Mouse (Mus musculus): ENCODE measurements around the gene Zfp954. TPM values are rescaled to one million over a fixed set of nuclear protein-coding genes. Genes with fewer than 3 reads are reported as not detected.
A peak's percentile ranks its signal among the peaks of the same experiment; 100 is the strongest.
"Not testable (repeated sequence)": the region's sequence is repeated elsewhere in the genome, so short reads cannot be mapped to it uniquely, and the experiment has no call there.

The Zfp954 gene
- 7.5 and 7.6 TPM in 2 replicates for polyA plus RNA-seq (2012; rRNA removed)

DNA sequence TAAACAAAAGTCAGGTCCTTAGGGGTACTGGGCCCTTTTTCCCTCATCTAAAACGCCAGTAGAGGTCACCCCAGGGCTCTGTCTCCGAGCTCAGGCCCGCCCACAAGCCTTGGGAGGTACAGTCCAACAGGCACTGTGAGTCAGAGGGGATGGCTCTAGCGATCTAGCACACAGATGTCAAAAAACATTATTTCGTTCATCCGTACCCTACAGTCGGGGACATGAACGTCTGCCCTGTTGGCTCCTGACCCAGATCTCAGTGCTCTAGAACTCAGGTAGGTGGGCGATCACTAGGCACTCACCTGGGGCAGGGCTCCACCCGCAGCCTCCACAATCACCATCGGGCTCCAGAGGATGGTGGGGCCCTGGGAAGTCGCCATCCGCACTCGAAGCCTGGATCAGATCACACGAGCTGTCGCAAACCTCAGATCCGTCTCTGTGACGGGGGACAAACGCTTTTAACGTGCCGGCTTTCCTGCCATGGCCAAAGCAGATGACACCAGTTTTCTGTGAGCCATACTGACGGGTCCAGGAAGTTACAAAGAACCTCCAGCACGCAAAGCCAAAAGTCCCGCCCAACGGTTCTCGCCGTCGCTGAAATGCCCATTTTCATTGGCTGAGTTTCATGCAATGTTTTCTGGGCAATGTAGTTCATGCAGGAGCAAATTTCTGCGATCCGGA is at the start of gene Zfp954:
Zfp954 (minus strand) TSS at position 568 of the 681 bp plus-strand sequence.
- no peaks in the 10 kb centered on the region; the same call in 1 of the 2 replicates for H3K4me1 ChIP-seq (ENCODE audit: control insufficient read depth, insufficient read depth, low read length)
- DNase-seq, result peak; percentile 95
- peak within 1 kb of the TSS; percentile 96 for H3K4me3 ChIP-seq (ENCODE audit: insufficient read depth, low read depth, low read length)
- H3K27me3 ChIP-seq (replicated peaks; ENCODE audit: control insufficient read depth, insufficient read depth, low read length), result no peaks in the 10 kb centered on the region
- no peaks in the 10 kb centered on the region for H3K36me3 ChIP-seq (ENCODE audit: control insufficient read depth, insufficient read depth, low read length)
- under 1% methylated on average over 30 of the region's 30 CpGs for WGBS
- peak; percentile 40 for TF ChIP-seq CTCF (conservative IDR thresholded peaks at IDR 0.05; ENCODE audit: insufficient read depth, insufficient read length, low read depth, low read length)
- peak; percentile 50 for TF ChIP-seq POLR2A (IDR thresholded peaks at IDR 0.05; ENCODE audit: low read depth, low read length)
- peak within 1 kb of the TSS; percentile 19; the same call in 1 of the 2 replicates for H3K27ac ChIP-seq (ENCODE audit: insufficient read depth, low read depth, low read length)

DNA sequence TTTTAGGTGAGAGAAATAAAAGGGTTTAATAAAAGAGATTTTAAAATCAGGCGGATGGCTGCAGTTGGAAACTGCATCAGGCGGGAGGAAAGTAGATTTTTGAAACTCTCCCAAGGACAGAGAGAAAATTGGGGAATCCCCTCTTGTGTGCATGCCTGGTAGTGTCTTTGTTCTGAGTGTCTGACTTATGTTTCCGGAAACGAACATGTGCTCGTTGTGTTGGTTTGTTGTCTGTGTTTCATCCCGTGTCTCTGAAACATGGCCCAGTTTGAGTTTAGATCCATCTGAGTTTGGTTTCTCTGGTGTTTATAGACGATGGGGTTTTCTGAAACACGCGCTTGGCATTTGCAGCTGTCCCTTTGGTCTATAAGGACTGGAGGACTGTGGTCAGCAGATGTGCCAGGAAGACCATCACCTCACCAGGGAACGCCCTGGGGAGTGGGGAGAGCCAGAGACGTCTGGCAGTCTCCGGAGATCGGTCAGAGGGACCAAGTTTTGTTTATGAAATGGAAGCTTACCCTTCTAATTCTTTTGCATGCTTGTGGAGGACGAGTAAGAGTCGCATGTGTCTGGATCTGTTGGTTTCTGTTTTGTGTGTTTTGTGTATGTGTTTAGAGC is 24.8 kb upstream of the Zfp954 start:
- DNase-seq, result no peak
- Histone ChIP-seq H3K27ac (ENCODE audit: insufficient read depth, low read depth, low read length) (no peak overlapping the region), H3K4me3 (ENCODE audit: insufficient read depth, low read depth, low read length) (no peak overlapping the region), H3K4me1 (ENCODE audit: control insufficient read depth, insufficient read depth, low read length) (no peaks in the 10 kb centered on the region), H3K27me3 (replicated peaks; ENCODE audit: control insufficient read depth, insufficient read depth, low read length) (no peaks in the 10 kb centered on the region), H3K36me3 (ENCODE audit: control insufficient read depth, insufficient read depth, low read length) (no peaks in the 10 kb centered on the region)
- WGBS, result 93% methylated on average over 15 of the region's 15 CpGs
- TF ChIP-seq CTCF (conservative IDR thresholded peaks at IDR 0.05; ENCODE audit: insufficient read depth, insufficient read length, low read depth, low read length) (no peak), POLR2A (IDR thresholded peaks at IDR 0.05; ENCODE audit: low read depth, low read length) (no peak)

DNA sequence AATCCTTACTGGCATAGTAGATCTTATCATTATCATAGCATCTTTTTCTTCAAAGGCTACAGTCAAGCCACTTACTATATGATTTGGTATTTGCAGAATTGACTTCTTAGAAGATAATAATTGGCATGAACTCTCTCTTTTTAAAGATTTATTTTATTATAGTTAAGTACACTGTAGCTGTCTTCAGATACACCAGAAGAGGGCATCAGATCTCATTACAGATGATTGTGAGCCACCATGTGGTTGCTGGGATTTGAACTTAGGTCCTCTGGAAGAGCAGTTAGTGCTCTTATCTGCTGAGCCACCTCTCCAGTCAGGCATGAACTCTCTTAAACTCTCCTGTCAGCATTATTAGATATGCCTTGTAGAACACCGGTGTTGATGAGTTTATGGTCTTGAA is 22.9 kb upstream of the Zfp954 start:
- 70% methylated on average over 1 of the region's 1 CpGs for WGBS
- DNase-seq, result no peak
- H3K27ac ChIP-seq (ENCODE audit: insufficient read depth, low read depth, low read length), result no peak overlapping the region
- H3K4me1 ChIP-seq (ENCODE audit: control insufficient read depth, insufficient read depth, low read length), result no peaks in the 10 kb centered on the region
- H3K36me3 ChIP-seq (ENCODE audit: control insufficient read depth, insufficient read depth, low read length), result no peaks in the 10 kb centered on the region
- no peak for TF ChIP-seq CTCF (conservative IDR thresholded peaks at IDR 0.05; ENCODE audit: insufficient read depth, insufficient read length, low read depth, low read length)
- TF ChIP-seq POLR2A (IDR thresholded peaks at IDR 0.05; ENCODE audit: low read depth, low read length), result no peak
- no peaks in the 10 kb centered on the region for H3K27me3 ChIP-seq (replicated peaks; ENCODE audit: control insufficient read depth, insufficient read depth, low read length)
- H3K4me3 ChIP-seq (ENCODE audit: insufficient read depth, low read depth, low read length), result no peak overlapping the region

DNA sequence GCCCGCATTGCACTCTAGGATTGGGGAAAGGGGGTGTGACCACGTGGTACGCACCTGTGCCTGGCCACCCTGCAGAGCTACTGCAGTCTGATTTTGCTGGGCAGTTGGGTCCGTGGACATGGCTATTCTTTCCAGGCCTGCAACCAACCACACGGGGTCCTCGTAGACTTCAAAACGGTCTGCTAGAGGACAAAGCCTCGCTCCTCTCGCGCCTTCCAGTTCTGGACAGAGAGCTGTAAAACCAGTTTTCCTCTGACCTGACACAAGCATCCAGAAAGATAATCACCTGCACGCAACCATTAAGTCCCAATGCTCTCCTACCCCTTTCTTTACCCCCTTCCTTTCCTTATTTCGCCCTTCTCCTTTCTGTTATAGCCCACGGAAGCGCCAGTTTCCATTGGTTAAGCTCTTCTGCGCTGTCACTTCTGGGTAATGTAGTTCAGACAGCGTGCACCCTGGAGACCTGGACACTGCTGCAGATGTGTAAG is 15.1 kb upstream of the Zfp954 start, which contains the start of gene Zfp773:
Zfp773 (minus strand) TSS at position 377 of the 488 bp plus-strand sequence.
- TF ChIP-seq CTCF (conservative IDR thresholded peaks at IDR 0.05; ENCODE audit: insufficient read depth, insufficient read length, low read depth, low read length) (peak; percentile 57), POLR2A (IDR thresholded peaks at IDR 0.05; ENCODE audit: low read depth, low read length) (no peak)
- Histone ChIP-seq H3K27me3 (replicated peaks; ENCODE audit: control insufficient read depth, insufficient read depth, low read length) (no peaks in the 10 kb centered on the region), H3K27ac (ENCODE audit: insufficient read depth, low read depth, low read length) (peak within 1 kb of the TSS; percentile 39), H3K4me3 (ENCODE audit: insufficient read depth, low read depth, low read length) (peak within 1 kb of the TSS; percentile 56), H3K4me1 (ENCODE audit: control insufficient read depth, insufficient read depth, low read length) (no peaks in the 10 kb centered on the region), H3K36me3 (ENCODE audit: control insufficient read depth, insufficient read depth, low read length) (no peaks in the 10 kb centered on the region)
- WGBS, result 5% methylated on average over 16 of the region's 16 CpGs
- peak; percentile 71 for DNase-seq

DNA sequence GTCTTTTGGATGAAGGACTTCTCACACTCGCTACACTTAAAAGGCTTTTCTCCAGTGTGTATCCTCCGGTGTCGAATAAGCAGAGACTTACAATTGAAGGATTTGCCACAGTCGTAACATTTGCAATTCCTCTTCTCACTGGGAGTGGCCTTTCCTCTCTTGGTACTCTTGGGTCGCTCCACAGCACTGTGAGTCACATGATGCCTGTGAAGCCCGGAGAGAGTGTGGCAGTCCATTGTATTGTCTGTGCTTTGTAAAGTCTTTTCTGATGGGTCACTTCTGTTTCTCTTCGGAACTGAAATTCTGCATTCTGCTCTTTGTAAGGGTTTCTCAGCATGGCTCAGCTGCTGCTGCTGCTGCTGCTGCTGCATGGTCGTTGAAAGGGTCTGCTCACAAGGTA is 11.5 kb upstream of the Zfp954 start:
- DNase-seq, result no peak
- Histone ChIP-seq H3K27me3 (replicated peaks; ENCODE audit: control insufficient read depth, insufficient read depth, low read length) (no peaks in the 10 kb centered on the region), H3K4me1 (ENCODE audit: control insufficient read depth, insufficient read depth, low read length) (no peaks in the 10 kb centered on the region), H3K36me3 (ENCODE audit: control insufficient read depth, insufficient read depth, low read length) (no peaks in the 10 kb centered on the region), H3K4me3 (ENCODE audit: insufficient read depth, low read depth, low read length) (no peak overlapping the region), H3K27ac (ENCODE audit: insufficient read depth, low read depth, low read length) (no peak overlapping the region)
- 79% methylated on average over 8 of the region's 8 CpGs for WGBS
- TF ChIP-seq CTCF (conservative IDR thresholded peaks at IDR 0.05; ENCODE audit: insufficient read depth, insufficient read length, low read depth, low read length) (no peak), POLR2A (IDR thresholded peaks at IDR 0.05; ENCODE audit: low read depth, low read length) (no peak)

DNA sequence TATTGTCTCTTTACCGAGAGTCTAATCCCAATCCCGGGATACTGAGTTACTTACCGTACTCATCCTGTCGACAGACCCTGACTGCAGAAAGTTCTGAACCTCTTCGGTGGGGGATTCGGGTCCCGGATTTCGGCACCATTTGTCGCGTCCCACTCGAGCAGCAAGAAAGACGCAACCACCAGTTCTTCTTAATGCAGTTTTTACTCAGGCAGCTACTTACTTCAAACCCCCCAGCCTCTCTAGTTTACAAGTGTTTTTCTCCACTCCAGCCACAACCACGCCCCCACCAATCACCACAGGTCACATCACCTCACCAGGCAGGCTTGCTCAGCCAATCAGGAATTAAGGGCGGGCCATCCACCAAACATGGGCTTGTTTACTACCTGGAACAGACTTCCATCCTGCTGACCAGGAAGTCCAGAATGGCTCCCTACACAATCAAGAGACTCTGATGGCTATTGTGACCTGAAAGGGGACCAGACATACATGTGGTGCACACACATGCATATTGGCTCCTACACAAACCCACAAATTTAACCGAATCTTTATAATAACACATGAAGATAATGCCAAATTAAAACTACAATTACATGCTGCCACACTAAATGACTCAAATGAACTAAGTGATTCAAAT is 9.3 kb upstream of the Zfp954 start:
- WGBS, result 94% methylated on average over 15 of the region's 15 CpGs
- H3K4me3 ChIP-seq (ENCODE audit: insufficient read depth, low read depth, low read length); H3K36me3 ChIP-seq (ENCODE audit: control insufficient read depth, insufficient read depth, low read length); DNase-seq; H3K27ac ChIP-seq (ENCODE audit: insufficient read depth, low read depth, low read length); H3K4me1 ChIP-seq (ENCODE audit: control insufficient read depth, insufficient read depth, low read length); H3K27me3 ChIP-seq (replicated peaks; ENCODE audit: control insufficient read depth, insufficient read depth, low read length): not testable (repeated sequence)

DNA sequence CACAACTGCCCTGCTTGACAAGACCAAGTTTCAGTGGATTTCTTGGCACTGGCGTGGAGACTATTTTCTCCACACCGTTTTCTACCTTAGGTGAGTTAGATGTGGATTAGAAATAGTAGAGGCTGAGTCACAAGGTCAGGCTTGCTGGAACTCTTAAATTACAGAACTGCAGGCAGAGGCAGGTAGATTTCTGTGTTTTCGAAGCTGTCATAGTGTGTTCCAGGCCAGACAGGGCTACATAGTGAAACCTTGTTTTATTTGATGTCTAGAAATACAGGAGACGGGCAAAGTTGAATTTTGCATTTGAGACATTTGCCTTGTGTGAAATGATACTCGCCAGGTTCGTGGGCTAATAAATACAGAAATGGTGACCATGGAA is 303 bp upstream of the Zfp954 start:
- TF ChIP-seq CTCF (conservative IDR thresholded peaks at IDR 0.05; ENCODE audit: insufficient read depth, insufficient read length, low read depth, low read length), result no peak
- no peak for TF ChIP-seq POLR2A (IDR thresholded peaks at IDR 0.05; ENCODE audit: low read depth, low read length)
- no peaks in the 10 kb centered on the region; the same call in 1 of the 2 replicates for H3K4me1 ChIP-seq (ENCODE audit: control insufficient read depth, insufficient read depth, low read length)
- DNase-seq, result no peak
- H3K36me3 ChIP-seq (ENCODE audit: control insufficient read depth, insufficient read depth, low read length), result no peaks in the 10 kb centered on the region
- no peak overlapping the region; the same call in 1 of the 2 replicates for H3K4me3 ChIP-seq (ENCODE audit: insufficient read depth, low read depth, low read length)
- no peak overlapping the region for H3K27ac ChIP-seq (ENCODE audit: insufficient read depth, low read depth, low read length)
- WGBS, result 50% methylated on average over 6 of the region's 6 CpGs
- H3K27me3 ChIP-seq (replicated peaks; ENCODE audit: control insufficient read depth, insufficient read depth, low read length), result no peaks in the 10 kb centered on the region

All from kidney, adult 2 months (tissue).